Mouse (Mus musculus) stomach, postnatal 0 days (tissue): ENCODE results near the gene Olfr571. TPM values are rescaled to one million over a fixed set of nuclear protein-coding genes. Genes with fewer than 3 reads are reported as not detected.
A peak's percentile ranks its signal among the peaks of the same experiment; 100 is the strongest.

ENCODE experiments used
- ATAC-seq: fragments of 200-750 bp; cut with Nextera tagmentation; 2 replicates; pipeline ENCODE4 v1.8.0; 2017; ENCODE audit not compliant: low FRiP score, low TSS enrichment
- DNase-seq: peaks from one replicate; pipeline ENCODE4 v3.0.0-alpha.2; 2016; ENCODE audit warnings: low spot score
- H3K27ac ChIP-seq: fragments of 300-500 bp; sonication (generic); replicated peaks from 2 replicates; pipeline ENCODE4 v1.5.1; 2014; ENCODE audit warnings: mild to moderate bottlenecking, control low read depth
- H3K27me3 ChIP-seq: fragments of 300-500 bp; sonication (generic); 2 replicates; pipeline ENCODE4 v1.6.1; 2014; ENCODE audit warnings: low read length; ENCODE audit not compliant: control insufficient read depth, insufficient read depth
- H3K36me3 ChIP-seq: fragments of 300-500 bp; sonication (generic); 2 replicates; pipeline ENCODE4 v1.6.1; 2014; ENCODE audit warnings: low read length, mixed read lengths; ENCODE audit not compliant: control insufficient read depth, insufficient read depth
- H3K4me1 ChIP-seq: fragments of 300-500 bp; sonication (generic); replicated peaks from 2 replicates; pipeline ENCODE4 v1.6.1; 2014; ENCODE audit warnings: antibody characterized with exemption; ENCODE audit not compliant: control insufficient read depth, insufficient read depth
- H3K4me2 ChIP-seq: fragments of 300-500 bp; sonication (generic); replicated peaks from 2 replicates; pipeline ENCODE4 v1.6.1; 2014; ENCODE audit warnings: low read depth, mild to moderate bottlenecking, control low read depth, moderate library complexity
- H3K4me3 ChIP-seq: fragments of 300-500 bp; sonication (generic); 2 replicates; pipeline ENCODE4 v1.5.1; 2014; ENCODE audit warnings: low read depth, low read length, control low read depth
- H3K9ac ChIP-seq: fragments of 300-500 bp; sonication (generic); 2 replicates; pipeline ENCODE4 v1.6.1; 2014; ENCODE audit warnings: mild to moderate bottlenecking, low read length, control low read depth, mixed read lengths
- H3K9me3 ChIP-seq: fragments of 300-500 bp; sonication (generic); 2 replicates; pipeline ENCODE4 v1.6.1; 2016; ENCODE audit warnings: low read length; ENCODE audit not compliant: control insufficient read depth
- CTCF ChIP-seq: IDR thresholded peaks from 2 replicates; pipeline ENCODE4 v1.5.1; 2016; ENCODE audit warnings: antibody characterized with exemption, low read depth, mild to moderate bottlenecking, moderate library complexity
- EP300 ChIP-seq: optimal IDR thresholded peaks from 2 replicates; pipeline ENCODE3; 2016; ENCODE audit warnings: antibody characterized with exemption
- WGBS: fragments of 180-500 bp; shearing (Covaris S2); extraction: QIAGEN DNeasy Blood & Tissue Kit; methylation state at CpG from one replicate; pipeline ENCODE4 v1.1.7; 2014; 5-methylcytosine and 5-hydroxymethylcytosine counted together
- polyA plus RNA-seq: library from polyadenylated mRNA; unstranded; fragments of >200 nt; fragmentation: Nextera tagmentation; extraction: Ambion mirVana; gene quantifications from 2 replicates; pipeline ENCODE4 v1.2.1, GENCODE M21; 2015

Olfr571 gene
- polyA plus RNA-seq, 1 experiment from 2014 or later, result not detected

- Histone ChIP-seq H3K36me3 (no peaks in the 10 kb centered on the region), H3K9ac (no peak overlapping the region)
- WGBS, result 87% methylated on average over 1 of the region's 1 CpGs
Observed at GRCm38 (mm10) chr7:102943417-102943816, 26.1 kb upstream of the Olfr571 start.

GRCm38 (mm10) chr7:102942475-102942874 is 25.1 kb upstream of the Olfr571 start, which contains the start of gene Olfr573-ps1:
Gene Olfr573-ps1 (minus strand): TSS chr7:102942575.
- DNase-seq (no peak), ATAC-seq (no peak)
- H3K4me1 ChIP-seq, result no peaks in the 10 kb centered on the region
- H3K4me2 ChIP-seq, result no peak within 1 kb of the TSS
- no peaks in the 10 kb centered on the region for H3K36me3 ChIP-seq
- H3K4me3 ChIP-seq, result no peak within 1 kb of the TSS
- WGBS, result 64% methylated on average over 2 of the region's 2 CpGs
- no peaks in the 10 kb centered on the region for H3K27me3 ChIP-seq
- TF ChIP-seq EP300, result no peak
- no peak within 1 kb of the TSS for H3K9ac ChIP-seq
- no peaks in the 10 kb centered on the region for H3K9me3 ChIP-seq
- no peak within 1 kb of the TSS for H3K27ac ChIP-seq

More at GRCm38 (mm10) chr7:102943417-102943816, 26.1 kb upstream of the Olfr571 start:
- TF ChIP-seq CTCF (no peak), EP300 (no peak)
- H3K4me2 ChIP-seq, result no peak overlapping the region
- no peaks in the 10 kb centered on the region for H3K27me3 ChIP-seq
- H3K4me1 ChIP-seq, result no peaks in the 10 kb centered on the region
- H3K27ac ChIP-seq, result no peak overlapping the region
- DNase-seq, result no peak
- no peak for ATAC-seq
- H3K4me3 ChIP-seq, result no peak overlapping the region
- H3K9me3 ChIP-seq, result no peaks in the 10 kb centered on the region

DNA sequence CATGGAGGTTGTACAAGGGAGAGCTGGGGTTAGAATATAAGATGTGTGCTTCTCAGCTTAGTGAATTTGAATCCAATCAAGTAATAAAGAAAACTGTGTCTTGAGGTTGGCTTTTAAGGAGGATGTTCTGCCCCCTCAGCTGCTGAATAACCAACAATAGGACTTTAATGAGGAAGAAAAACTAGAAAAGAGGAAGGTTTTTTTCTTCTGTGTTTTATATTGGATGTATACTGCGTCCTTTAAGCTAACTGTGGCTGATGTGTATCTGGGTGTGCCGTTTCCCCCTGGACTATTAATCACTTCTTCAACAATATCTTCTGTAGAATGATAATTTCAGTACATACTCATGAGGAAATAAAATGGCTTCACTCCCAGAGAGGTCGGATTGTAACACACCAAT is 9.8 kb upstream of the Olfr571 start:
- H3K4me2 ChIP-seq, result no peak overlapping the region
- 61% methylated on average over 3 of the region's 3 CpGs for WGBS
- H3K27me3 ChIP-seq, result no peaks in the 10 kb centered on the region

DNA sequence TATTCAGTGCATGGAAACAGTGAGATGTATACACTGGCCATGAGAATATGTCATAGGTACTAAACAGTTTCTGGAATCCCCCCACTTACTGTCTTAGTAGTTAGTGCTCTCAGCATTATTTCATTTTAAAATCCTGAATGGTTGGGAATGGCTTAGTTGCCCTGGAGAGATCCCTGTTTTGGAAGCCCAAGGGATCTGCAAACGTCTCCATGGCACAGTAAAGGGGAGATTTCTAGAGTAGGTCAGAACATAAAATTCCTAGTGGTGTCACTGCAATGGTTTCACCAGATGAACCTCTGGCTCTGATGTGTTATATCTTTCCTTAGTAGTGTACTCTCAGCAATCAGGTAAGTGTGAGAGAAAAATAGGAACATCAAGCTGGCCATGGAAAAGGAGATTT is 6.8 kb upstream of the Olfr571 start, which contains the start of gene Olfr572:
Gene Olfr572 (plus strand): TSS at position 301 of the 400 bp plus-strand sequence.
- DNase-seq (no peak), ATAC-seq (no peak)
- H3K4me3 ChIP-seq, result no peak within 1 kb of the TSS
- H3K9ac ChIP-seq, result no peak within 1 kb of the TSS
- no peak within 1 kb of the TSS for H3K27ac ChIP-seq
- WGBS, result 58% methylated on average over 1 of the region's 1 CpGs
- no peaks in the 10 kb centered on the region for H3K36me3 ChIP-seq
- no peaks in the 10 kb centered on the region for H3K27me3 ChIP-seq
- H3K9me3 ChIP-seq, result no peaks in the 10 kb centered on the region
- TF ChIP-seq CTCF, result no peak
- no peak for TF ChIP-seq EP300
- H3K4me1 ChIP-seq, result no peaks in the 10 kb centered on the region
- H3K4me2 ChIP-seq, result no peak within 1 kb of the TSS

More for the DNA sequence above, 9.8 kb upstream of the Olfr571 start:
- ATAC-seq (no peak), DNase-seq (no peak)
- Histone ChIP-seq H3K4me3 (no peak overlapping the region), H3K4me1 (no peaks in the 10 kb centered on the region), H3K9ac (no peak overlapping the region), H3K27ac (no peak overlapping the region), H3K36me3 (no peaks in the 10 kb centered on the region), H3K9me3 (no peaks in the 10 kb centered on the region)
- no peak for TF ChIP-seq CTCF
- TF ChIP-seq EP300, result no peak

DNA sequence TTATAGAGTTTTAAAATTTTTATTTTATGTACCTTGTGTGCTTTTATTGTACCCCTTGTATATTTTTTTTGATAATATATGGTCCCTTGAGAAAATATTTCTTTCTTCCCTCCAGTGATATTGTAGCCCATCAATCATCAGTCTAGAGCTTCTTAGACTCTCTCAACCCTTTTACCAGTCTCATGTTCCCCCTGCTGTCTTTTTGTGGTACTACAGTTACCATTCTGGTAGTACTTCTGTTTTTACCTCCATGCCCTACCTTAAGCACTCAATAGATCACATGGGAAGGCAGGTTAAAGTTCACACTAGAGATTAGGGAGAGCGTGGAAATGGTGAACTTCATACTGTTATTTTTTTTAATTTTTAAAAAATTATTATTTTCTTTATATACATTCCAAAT is 2.3 kb upstream of the Olfr571 start:
- Histone ChIP-seq H3K27ac (no peak overlapping the region), H3K9me3 (no peaks in the 10 kb centered on the region), H3K4me2 (no peak overlapping the region), H3K9ac (no peak overlapping the region), H3K27me3 (no peaks in the 10 kb centered on the region), H3K4me3 (no peak overlapping the region), H3K4me1 (no peaks in the 10 kb centered on the region), H3K36me3 (no peaks in the 10 kb centered on the region)
- 7% methylated on average over 1 of the region's 1 CpGs for WGBS
- DNase-seq (no peak), ATAC-seq (0 out of 2 replicates have a peak, but pooled peaks have one; percentile 54)
- peak; percentile 87 for TF ChIP-seq CTCF
- TF ChIP-seq EP300, result no peak

DNA sequence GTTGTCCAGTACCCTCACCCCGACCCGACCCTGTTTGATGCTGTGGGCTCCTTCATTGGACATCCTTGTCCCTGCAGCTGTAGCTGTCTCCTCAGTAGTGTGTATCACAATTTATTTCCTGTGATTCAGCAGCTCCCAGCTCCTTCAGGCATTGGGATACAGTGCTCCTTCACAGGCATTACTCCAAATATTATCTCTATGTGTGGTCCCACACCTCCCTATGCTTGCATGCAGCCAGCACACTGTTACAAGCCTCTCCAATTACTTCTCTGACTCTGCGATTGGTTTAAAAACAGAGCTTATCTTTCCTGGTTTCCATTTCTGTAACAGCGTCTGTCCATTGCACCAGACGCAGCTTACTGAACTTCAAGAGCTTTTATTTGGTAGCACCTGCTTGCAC is 931 bp downstream of the Olfr571 start:
- Histone ChIP-seq H3K27ac (no peak overlapping the region), H3K27me3 (no peaks in the 10 kb centered on the region), H3K36me3 (no peaks in the 10 kb centered on the region), H3K4me1 (no peaks in the 10 kb centered on the region), H3K9me3 (no peaks in the 10 kb centered on the region), H3K9ac (no peak overlapping the region), H3K4me3 (no peak overlapping the region), H3K4me2 (no peak overlapping the region)
- no peak for ATAC-seq
- DNase-seq, result no peak
- TF ChIP-seq EP300 (no peak), CTCF (no peak)
- WGBS, result 44% methylated on average over 5 of the region's 5 CpGs
